Mouse (Mus musculus) E14TG2a.4 (cell line): ENCODE results near the gene Fam117a.

Experiments used
- CTCF ChIP-seq: conservative IDR thresholded peaks from 2 replicates; pipeline ENCODE4 v1.5.1; 2014; ENCODE audit warnings: low read length
- POU5F1 ChIP-seq: IDR thresholded peaks from 2 replicates; pipeline ENCODE4 v1.6.1; 2014; ENCODE audit warnings: low read length, borderline replicate concordance

GRCm38 (mm10) chr11:95379552-95379951, 42.7 kb downstream of the Fam117a start:
- TF ChIP-seq CTCF (no peak), POU5F1 (no peak)
